Mouse (Mus musculus): Measurements from ENCODE around the gene Uck2.
A peak's percentile ranks its signal among the peaks of the same experiment; 100 is the strongest.

The Uck2 gene

DNA sequence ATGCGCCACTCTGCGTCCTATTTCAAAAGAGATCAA lies at the start of gene Uck2:
Uck2 (minus strand) TSS at position 1 of the 36 bp plus-strand sequence.
- no peak for DNase-seq (ENCODE audit: low spot score in 2 of 2)

DNA sequence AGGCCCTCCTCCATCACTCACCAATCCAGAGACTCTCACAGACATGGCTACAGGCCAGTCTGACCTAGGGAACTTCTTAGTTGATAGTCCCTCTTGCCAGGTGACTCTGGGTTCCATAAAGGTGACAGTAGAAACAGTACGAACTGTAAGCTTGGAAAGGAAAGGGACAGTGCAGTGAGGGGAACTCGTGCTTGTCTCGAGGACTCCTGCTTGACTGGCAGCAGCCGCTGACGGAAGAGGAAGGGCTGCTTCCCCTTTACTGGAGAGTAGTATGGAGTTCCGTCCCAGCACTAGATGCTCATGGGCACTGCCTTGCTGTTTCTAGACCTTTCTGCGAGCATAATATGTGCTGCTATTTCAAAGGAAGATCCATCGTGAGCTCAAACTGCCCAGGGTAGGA lies 46.0 kb upstream of the Uck2 start:
- DNase-seq (ENCODE audit: low spot score in 2 of 2) = no peak

GRCm38 (mm10) chr1:167328776-167329175 lies 43.7 kb upstream of the Uck2 start:
- no peak for DNase-seq (ENCODE audit: low spot score in 2 of 2)

DNA sequence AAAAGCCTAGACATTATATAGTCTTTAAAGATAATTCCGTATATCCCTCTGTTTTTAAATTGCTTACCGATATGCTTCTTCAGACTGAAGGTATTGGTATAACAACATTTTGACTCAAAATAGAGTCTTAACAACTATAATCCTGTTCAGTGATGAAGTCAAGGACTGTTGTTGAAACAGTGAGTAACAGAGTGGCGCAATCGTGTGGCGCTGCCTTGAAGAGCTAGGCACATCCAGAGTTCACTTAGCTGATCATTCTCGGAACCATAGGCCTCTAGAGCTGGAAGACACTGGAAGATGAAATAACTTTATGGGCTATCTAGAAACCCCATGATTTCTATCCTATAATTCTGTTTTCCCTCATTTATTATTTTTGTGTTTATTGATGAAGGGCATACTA lies 36.6 kb upstream of the Uck2 start:
- DNase-seq (ENCODE audit: low spot score in 2 of 2) = no peak

- DNase-seq (ENCODE audit: low spot score in 2 of 2) = no peak
Observed at GRCm38 (mm10) chr1:167313220-167313619, 28.1 kb upstream of the Uck2 start.

- no peak for DNase-seq (ENCODE audit: low spot score in 2 of 2)
Observed at GRCm38 (mm10) chr1:167312367-167312766, 27.2 kb upstream of the Uck2 start.

DNA sequence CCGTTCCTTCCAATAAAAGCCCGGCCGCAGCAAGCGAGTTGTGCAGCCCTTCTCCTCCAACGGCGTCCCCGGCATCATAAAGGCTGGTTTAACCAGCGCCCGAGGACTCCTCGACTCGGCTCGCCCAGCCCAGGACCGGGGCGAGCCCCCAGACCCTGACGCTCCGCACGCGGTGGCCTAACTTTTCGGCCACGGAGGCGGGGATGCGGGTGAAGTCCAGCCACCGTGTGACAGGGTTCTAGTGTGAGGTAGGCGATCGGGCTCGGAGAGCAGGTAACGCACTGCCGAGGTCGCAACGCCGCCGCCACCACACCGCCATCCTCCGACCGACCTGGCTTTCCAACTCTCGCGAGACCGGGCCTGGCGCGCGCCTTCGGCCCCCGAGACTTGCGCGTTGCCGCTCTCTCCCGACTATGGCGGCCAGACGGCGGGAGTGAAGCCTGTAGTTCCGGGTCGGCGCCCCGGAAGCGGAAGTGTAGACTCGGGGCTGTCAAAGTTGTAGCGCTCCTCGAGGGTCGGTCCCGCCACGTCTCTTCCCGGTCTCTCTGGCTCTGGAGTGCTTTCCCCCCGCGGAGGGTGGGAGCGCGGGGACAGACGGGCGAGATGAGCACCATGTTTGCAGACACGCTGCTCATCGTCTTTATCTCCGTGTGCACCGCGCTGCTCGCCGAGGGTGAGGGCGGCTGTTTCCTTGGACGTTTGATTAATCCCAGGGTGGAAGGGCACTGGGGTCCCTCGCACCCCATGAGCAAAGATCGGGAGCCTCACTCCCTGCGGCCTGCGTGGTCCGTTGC lies 23.3 kb upstream of the Uck2 start, which contains the start of gene Tmco1:
Tmco1 (plus strand) TSS at position 118 of the 794 bp plus-strand sequence.
- DNase-seq (ENCODE audit: low spot score in 2 of 2) = peak; percentile 97 to 98

DNA sequence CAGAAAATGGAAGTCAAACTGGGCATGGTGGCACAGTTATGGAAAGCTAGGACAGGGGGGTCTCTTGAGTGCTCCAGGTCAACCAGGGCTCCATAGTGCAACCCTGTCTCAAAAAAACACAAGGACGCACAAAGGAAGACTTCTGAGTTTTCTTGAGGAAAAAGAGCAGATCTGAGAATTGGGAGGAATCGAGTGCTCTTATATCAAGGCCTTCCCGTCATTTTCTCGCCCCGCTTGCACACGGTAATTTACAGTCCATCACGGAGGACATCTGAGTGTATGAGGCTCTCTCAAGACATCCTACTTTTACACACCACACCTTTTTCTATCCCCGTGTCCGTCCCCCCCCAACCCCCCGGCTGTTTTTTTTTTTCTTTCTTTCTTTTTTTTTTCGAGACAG lies 22.6 kb upstream of the Uck2 start:
- DNase-seq (ENCODE audit: low spot score in 2 of 2) = no peak

- peak; percentile 56 to 75 for DNase-seq (ENCODE audit: low spot score in 2 of 2)
Observed at GRCm38 (mm10) chr1:167306451-167307240, 21.5 kb upstream of the Uck2 start.

DNA sequence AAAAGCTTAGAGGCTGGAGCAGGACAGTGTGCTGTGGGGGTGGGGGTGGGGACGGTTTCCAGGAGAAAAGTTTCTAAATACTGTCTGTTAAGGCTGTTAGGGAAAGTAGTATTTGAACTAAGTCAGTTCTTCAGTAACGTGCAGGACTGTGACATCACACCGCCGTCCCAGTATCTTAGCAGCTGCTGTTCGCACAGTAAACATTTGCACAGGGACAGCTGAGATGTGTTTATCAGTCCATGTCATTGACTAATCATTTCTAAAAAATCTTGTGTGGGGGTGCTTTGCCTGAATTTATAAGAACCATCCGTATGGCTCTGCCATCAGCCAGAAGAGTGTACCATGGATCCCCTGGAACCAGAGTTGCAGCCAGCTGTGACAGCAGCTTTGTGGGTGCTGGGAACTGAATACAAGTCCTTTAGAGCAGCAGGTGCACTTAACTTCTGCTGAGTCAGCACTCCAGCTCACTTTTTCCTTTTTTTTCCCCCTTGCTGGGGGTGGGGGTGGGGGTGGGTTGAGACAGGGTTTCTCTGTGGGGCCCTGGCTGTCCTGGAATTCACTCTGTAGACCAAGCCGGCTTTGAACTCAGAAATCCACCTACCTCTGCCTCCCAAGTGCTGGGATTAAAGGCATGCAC lies 20.5 kb upstream of the Uck2 start:
- no peak for DNase-seq (ENCODE audit: low spot score in 2 of 2)

GRCm38 (mm10) chr1:167300122-167300521 lies 15.0 kb upstream of the Uck2 start:
- no peak for DNase-seq (ENCODE audit: low spot score in 2 of 2)

DNA sequence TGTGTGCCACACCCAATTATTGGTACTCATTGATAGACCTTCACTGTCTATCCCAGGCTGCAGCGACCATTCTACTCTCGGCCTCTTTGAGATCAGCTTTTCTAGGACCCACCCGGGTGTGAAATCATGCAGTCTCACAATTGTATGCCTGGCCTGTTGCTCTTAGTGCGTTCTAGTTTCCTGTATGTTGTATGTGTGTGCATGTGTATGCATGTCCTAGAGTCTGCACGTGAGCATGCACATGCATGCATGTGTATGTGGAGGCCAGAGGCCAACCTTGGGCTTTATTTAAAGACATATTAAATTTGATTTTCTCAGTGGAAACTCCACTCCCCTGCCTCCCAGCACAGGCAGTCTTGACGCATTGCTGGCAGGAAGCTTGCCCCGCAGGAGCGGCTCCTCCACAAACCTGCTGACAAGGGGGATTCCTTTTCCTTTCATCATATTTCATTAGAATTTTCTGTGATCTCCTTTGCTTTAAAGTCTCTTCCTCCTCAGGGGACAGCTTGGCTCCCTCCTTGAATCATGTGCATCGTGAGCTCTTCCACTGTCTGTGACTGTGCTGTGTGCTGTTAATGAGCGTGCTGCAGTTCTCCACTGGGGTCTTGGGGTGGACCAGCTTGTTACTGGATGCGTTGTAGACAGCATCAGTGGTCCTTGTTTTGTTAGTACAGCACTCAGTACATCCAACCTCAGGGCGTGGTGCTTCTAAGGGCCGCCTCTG lies 10.7 kb upstream of the Uck2 start:
- DNase-seq (ENCODE audit: low spot score in 2 of 2) = no peak

GRCm38 (mm10) chr1:167292447-167292846 lies 7.3 kb upstream of the Uck2 start:
- DNase-seq (ENCODE audit: low spot score in 2 of 2) = no peak

DNA sequence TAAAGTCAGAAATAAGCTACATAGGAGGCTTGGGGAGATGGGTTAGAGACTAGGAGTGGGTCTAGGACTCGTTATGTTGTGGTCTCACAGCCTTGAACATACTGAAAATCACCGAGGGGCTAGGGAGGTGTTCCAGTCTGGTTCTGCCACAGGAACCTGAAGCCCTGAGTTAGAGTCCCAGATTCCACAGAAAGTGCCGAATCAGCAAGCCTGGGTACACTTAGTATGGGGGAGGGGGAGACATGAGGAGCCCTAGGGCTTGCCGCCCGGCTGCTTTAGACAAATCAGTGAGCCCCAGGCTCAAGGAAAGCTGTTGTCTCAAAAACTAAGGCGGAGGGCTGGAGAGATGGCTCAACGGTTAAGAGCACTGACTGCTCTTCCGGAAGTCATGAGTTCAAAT lies 6.5 kb upstream of the Uck2 start:
- DNase-seq (ENCODE audit: low spot score in 2 of 2) = no peak

- DNase-seq (ENCODE audit: low spot score in 2 of 2) = no peak
Observed at GRCm38 (mm10) chr1:167290263-167290592, 5.1 kb upstream of the Uck2 start.

- DNase-seq (ENCODE audit: low spot score in 2 of 2) = no peak
Observed at GRCm38 (mm10) chr1:167289567-167290262, 4.6 kb upstream of the Uck2 start.

- DNase-seq (ENCODE audit: low spot score in 2 of 2) = peak in 1 of 2 experiments; percentile 23
Observed at GRCm38 (mm10) chr1:167288665-167289538, 3.8 kb upstream of the Uck2 start.

- no peak for DNase-seq (ENCODE audit: low spot score in 2 of 2)
Observed at GRCm38 (mm10) chr1:167287156-167287555, 2.0 kb upstream of the Uck2 start.

DNA sequence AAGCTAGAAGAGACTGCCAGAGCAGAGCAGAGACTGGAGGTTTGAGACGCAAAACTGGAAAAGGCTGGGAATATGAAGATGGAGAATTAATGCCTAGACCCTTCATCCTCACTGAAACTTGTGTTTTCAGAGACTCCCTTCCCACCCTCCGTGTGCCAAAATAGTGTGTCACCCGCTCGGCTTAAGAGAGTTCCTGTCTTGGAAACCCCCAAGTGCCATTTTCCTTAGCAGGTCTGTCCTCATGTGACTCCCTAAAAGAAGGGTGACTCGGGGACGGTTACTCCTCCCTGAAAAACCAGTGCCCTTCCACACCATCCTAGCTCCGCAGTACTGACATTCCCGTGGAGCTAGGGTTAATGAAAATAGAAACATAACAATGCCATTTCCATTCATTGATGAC lies 236 bp upstream of the Uck2 start:
- DNase-seq (ENCODE audit: low spot score in 2 of 2) = no peak

DNA sequence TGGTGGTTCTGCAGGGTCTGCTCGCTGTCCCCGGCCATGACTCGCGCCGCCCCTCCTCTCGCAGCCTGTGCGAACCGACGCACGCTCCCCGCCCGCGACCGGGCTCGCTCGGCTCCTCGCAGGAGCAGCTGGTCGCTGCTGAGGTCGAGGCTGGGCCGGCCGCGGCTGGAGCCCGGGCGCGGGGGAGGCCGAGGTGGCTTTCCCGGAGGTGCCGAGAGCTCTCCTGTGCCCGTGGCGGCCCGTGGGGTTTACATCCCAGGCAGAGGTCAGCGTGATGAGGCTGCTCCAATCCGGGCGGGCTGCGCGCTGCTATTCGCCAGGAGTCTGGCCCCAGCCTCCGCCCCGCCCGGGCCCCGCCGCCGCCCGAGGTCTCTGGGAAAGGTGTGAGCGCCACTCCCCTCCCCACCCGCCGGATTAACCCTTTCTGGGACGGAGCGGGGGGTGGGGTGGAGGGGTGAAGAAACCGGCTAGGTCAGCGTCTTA lies 242 bp downstream of the Uck2 start:
- peak; percentile 74 to 78 for DNase-seq (ENCODE audit: low spot score in 2 of 2)

All from spleen, postnatal 36 days (tissue).